Mouse (Mus musculus) fibroblast of lung, adult 2 months (primary cell): ENCODE measurements around the gene Rnf41.

Source experiments
- DNase-seq: peaks from one replicate; pipeline ENCODE4 v3.0.0-alpha.2; 2011; ENCODE audit warnings: low read depth

Gene Rnf41

GRCm38 (mm10) chr10:128487861-128488712, 76.6 kb downstream of the Rnf41 start:
- no peak for DNase-seq

DNA sequence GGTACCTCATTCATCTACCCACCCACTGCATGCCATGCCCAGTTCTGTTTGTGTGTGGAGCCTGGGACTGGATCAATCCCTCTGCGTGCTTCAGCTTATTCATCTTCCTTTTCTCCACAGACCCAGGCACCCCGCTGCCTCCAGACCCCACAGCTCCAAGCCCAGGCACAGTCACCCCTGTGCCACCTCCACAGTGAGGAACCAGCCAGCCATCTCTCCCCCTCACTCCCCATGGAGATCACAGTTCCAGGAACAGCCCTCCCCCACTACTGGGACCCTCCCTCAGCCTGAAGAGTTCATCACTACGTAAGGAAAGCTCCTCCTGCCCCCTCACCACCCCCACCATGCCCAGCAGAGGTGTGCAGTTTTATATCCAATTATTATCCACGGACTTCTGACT, 77.3 kb downstream of the Rnf41 start:
- no peak for DNase-seq

GRCm38 (mm10) chr10:128489380-128489779, 77.9 kb downstream of the Rnf41 start:
- peak; percentile 49 for DNase-seq

- DNase-seq = no peak
Observed at GRCm38 (mm10) chr10:128489785-128490184, 78.3 kb downstream of the Rnf41 start.

GRCm38 (mm10) chr10:128490232-128490631, 78.8 kb downstream of the Rnf41 start:
- DNase-seq = no peak

- DNase-seq = no peak
Observed at GRCm38 (mm10) chr10:128490912-128491311, 79.5 kb downstream of the Rnf41 start.
